Mouse (Mus musculus) liver, postnatal 0 days (tissue): Measurements from ENCODE around the gene Rabgap1l. TPM values are rescaled to one million over a fixed set of nuclear protein-coding genes. Genes with fewer than 3 reads are reported as not detected.

Source experiments
- ATAC-seq: fragments of 200-750 bp; cut with Nextera tagmentation; 2 replicates; pipeline ENCODE4 v1.8.0; 2017; ENCODE audit warnings: mild to moderate bottlenecking, moderate library complexity
- DNase-seq: peaks from one replicate; pipeline ENCODE4 v3.0.0-alpha.2; 2016
- H3K27ac ChIP-seq: fragments of 300-500 bp; sonication (generic); 2 replicates; pipeline ENCODE4 v1.5.1; 2014; ENCODE audit warnings: antibody characterized with exemption, moderate library complexity, mild to moderate bottlenecking, low read depth
- H3K27me3 ChIP-seq: fragments of 300-500 bp; sonication (generic); 2 replicates; pipeline ENCODE4 v1.6.1; 2014; ENCODE audit warnings: low read length, control low read depth, mixed read lengths; ENCODE audit not compliant: insufficient read depth
- H3K36me3 ChIP-seq: fragments of 300-500 bp; sonication (generic); replicated peaks from 2 replicates; pipeline ENCODE4 v1.6.1; 2014; ENCODE audit warnings: mild to moderate bottlenecking, control low read depth, low read length, moderate library complexity, mixed read lengths; ENCODE audit not compliant: insufficient read depth
- H3K4me1 ChIP-seq: fragments of 300-500 bp; sonication (generic); 2 replicates; pipeline ENCODE4 v1.6.1; 2014; ENCODE audit warnings: antibody characterized with exemption, mild to moderate bottlenecking, control low read depth; ENCODE audit not compliant: insufficient read depth
- H3K4me2 ChIP-seq: fragments of 300-500 bp; sonication (generic); 2 replicates; pipeline ENCODE4 v1.6.1; 2014; ENCODE audit warnings: low read depth, mild to moderate bottlenecking, low read length, moderate library complexity, mixed read lengths
- H3K4me3 ChIP-seq: fragments of 300-500 bp; sonication (generic); 2 replicates; pipeline ENCODE4 v1.5.1; 2014; ENCODE audit warnings: low read depth, low read length
- H3K9ac ChIP-seq: fragments of 300-500 bp; sonication (generic); replicated peaks from 2 replicates; pipeline ENCODE4 v1.6.1; 2014; ENCODE audit warnings: mild to moderate bottlenecking, moderate library complexity
- H3K9me3 ChIP-seq: fragments of 300-500 bp; sonication (generic); 2 replicates; pipeline ENCODE4 v1.6.1; 2016; ENCODE audit warnings: mild to moderate bottlenecking, control low read depth, low read length, mixed read lengths
- CTCF ChIP-seq: sonication (generic); IDR thresholded peaks from 2 replicates; pipeline ENCODE4 v1.5.1; 2016; ENCODE audit warnings: antibody characterized with exemption, low read depth
- EP300 ChIP-seq: IDR thresholded peaks from 2 replicates; pipeline ENCODE4 v1.6.1; 2016; ENCODE audit warnings: antibody characterized with exemption, low read depth, mild to moderate bottlenecking
- WGBS: fragments of 180-500 bp; shearing (Covaris S2); extraction: QIAGEN DNeasy Blood & Tissue Kit; methylation state at CpG from one replicate; pipeline ENCODE4 v1.1.7; 2014; ENCODE audit not compliant: insufficient replicate concordance; 5-methylcytosine and 5-hydroxymethylcytosine counted together
- polyA plus RNA-seq: library from polyadenylated mRNA; unstranded; fragments of >200 nt; fragmentation: Nextera tagmentation; extraction: Ambion mirVana; gene quantifications from 2 replicates; pipeline ENCODE4 v1.2.1, GENCODE M21; 2015

Gene Rabgap1l
- polyA plus RNA-seq, 1 experiment from 2014 or later, result 21.6 TPM

DNA sequence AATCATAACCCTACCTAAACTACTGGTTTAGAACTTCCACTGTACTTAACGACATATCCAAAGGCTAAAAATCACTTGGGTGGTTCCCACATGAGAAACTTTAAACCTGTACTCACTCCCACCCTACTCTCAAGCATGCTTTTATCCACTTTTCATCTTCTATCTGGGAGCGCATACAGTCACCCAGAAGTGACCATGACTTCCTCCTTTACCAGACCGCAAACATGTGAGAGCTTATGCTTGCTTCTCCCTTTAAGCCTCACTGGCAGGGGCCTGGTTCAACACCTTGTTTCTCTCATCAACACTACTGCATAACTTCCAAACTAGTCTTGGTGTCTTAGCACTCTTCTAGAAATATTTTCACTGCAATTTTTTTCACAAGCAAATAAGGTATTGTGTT lies 524.7 kb downstream of the Rabgap1l start:
- 36% methylated on average over 3 of the region's 3 CpGs for WGBS
- TF ChIP-seq EP300, result no peak
- no peak overlapping the region for H3K4me3 ChIP-seq
- no peak for DNase-seq
- H3K9ac ChIP-seq, result no peak overlapping the region
- no peak overlapping the region for H3K4me2 ChIP-seq
- no peaks in the 10 kb centered on the region for H3K27me3 ChIP-seq
- H3K4me1 ChIP-seq, result 0 out of 2 replicates have a peak, but pooled peaks cover 3% of the 10 kb centered on the region
- H3K27ac ChIP-seq, result no peak overlapping the region
- no peaks in the 10 kb centered on the region for H3K36me3 ChIP-seq
- no peaks in the 10 kb centered on the region for H3K9me3 ChIP-seq
- ATAC-seq, result no peak

GRCm38 (mm10) chr1:160263630-160264346 lies 529.2 kb downstream of the Rabgap1l start:
- TF ChIP-seq EP300, result no peak
- TF ChIP-seq CTCF, result no peak
- H3K27ac ChIP-seq, result no peak overlapping the region
- 85% methylated on average over 16 of the region's 16 CpGs for WGBS
- no peak overlapping the region for H3K9ac ChIP-seq
- H3K36me3 ChIP-seq, result no peaks in the 10 kb centered on the region
- no peak overlapping the region for H3K4me3 ChIP-seq
- H3K9me3 ChIP-seq, result no peaks in the 10 kb centered on the region
- H3K27me3 ChIP-seq, result no peaks in the 10 kb centered on the region
- peaks cover 8% of the 10 kb centered on the region for H3K4me1 ChIP-seq
- no peak overlapping the region for H3K4me2 ChIP-seq
- no peak for DNase-seq
- no peak for ATAC-seq

- TF ChIP-seq CTCF (no peak), EP300 (no peak)
- Histone ChIP-seq H3K27me3 (no peaks in the 10 kb centered on the region), H3K9me3 (no peaks in the 10 kb centered on the region), H3K36me3 (no peaks in the 10 kb centered on the region), H3K27ac (no peak overlapping the region), H3K9ac (no peak overlapping the region), H3K4me1 (peaks cover 6% of the 10 kb centered on the region), H3K4me3 (no peak overlapping the region), H3K4me2 (no peak overlapping the region)
- 48% methylated on average over 5 of the region's 5 CpGs for WGBS
- no peak for ATAC-seq
- DNase-seq, result no peak
Observed at GRCm38 (mm10) chr1:160263053-160263452, 530.0 kb downstream of the Rabgap1l start.

DNA sequence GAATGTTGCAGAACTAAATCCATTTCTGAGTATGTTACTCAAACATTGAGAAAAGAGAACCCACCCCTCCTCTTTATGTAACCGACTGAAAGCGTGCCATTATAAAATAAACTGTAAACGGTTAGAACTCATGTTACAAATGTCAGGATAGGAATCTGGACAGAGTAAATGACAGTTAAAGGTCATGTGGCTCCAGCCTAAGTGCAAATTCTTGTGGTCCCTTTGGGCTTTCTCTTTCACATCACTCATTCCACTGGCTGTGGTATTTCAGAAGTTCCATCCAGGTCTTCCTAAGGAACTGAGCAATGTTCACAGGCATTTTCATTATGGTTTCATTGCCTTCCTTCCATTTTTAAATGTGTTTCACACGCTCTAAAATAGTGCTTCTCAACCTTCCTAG lies 530.6 kb downstream of the Rabgap1l start:
- Histone ChIP-seq H3K27me3 (no peaks in the 10 kb centered on the region), H3K4me2 (no peak overlapping the region), H3K27ac (no peak overlapping the region), H3K36me3 (no peaks in the 10 kb centered on the region), H3K9ac (no peak overlapping the region), H3K4me1 (peaks cover 6% of the 10 kb centered on the region), H3K4me3 (no peak overlapping the region), H3K9me3 (no peaks in the 10 kb centered on the region)
- DNase-seq, result no peak
- 83% methylated on average over 4 of the region's 4 CpGs for WGBS
- TF ChIP-seq EP300 (no peak), CTCF (no peak)
- ATAC-seq, result no peak

DNA sequence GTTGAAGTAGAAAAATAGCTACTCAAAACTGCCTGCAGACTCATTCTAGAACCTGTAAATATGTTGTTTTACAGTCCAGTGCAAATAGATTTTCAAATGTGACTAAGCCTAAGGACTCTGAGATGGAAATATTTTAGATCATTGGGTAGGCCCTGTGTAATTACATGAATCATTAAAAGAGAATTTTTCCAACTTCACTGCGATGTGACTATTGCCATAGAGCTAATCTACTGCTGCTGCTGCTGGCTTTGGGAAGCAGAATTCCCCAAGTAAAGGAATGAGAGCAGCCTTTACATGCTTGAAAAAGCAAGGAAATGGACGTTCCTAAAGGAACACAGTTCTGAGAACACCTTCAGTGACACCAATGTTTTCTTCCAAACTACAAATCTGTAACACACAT lies 531.2 kb downstream of the Rabgap1l start:
- H3K27me3 ChIP-seq, result no peaks in the 10 kb centered on the region
- TF ChIP-seq CTCF (no peak), EP300 (no peak)
- no peak overlapping the region for H3K9ac ChIP-seq
- H3K27ac ChIP-seq, result no peak overlapping the region
- no peak overlapping the region for H3K4me2 ChIP-seq
- peaks cover 6% of the 10 kb centered on the region for H3K4me1 ChIP-seq
- 81% methylated on average over 2 of the region's 2 CpGs for WGBS
- DNase-seq (no peak), ATAC-seq (no peak)
- H3K9me3 ChIP-seq, result no peaks in the 10 kb centered on the region
- no peak overlapping the region for H3K4me3 ChIP-seq
- no peaks in the 10 kb centered on the region for H3K36me3 ChIP-seq

DNA sequence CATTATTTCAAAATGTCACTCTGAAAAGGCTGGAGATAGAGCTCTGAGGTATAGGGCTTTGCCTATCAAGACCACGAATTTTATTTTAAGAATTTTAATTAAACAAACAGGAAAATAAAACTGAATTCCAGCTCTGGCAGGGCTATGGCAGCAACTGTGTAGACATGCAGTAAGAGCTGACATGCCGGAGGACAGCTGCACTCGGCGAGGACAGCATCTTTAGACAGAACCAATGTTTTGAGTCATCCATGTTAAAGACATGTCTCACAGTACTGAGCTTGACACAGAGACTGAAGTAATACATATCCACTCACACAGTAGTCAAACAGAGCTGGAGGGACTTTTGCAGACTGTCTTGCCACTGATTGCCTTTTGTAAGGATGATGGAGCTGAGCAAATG lies 532.4 kb downstream of the Rabgap1l start:
- peaks cover 6% of the 10 kb centered on the region for H3K4me1 ChIP-seq
- no peak for ATAC-seq
- H3K27ac ChIP-seq, result no peak overlapping the region

More for the DNA sequence above, 532.4 kb downstream of the Rabgap1l start:
- no peaks in the 10 kb centered on the region for H3K9me3 ChIP-seq
- no peak for DNase-seq
- H3K4me3 ChIP-seq, result no peak overlapping the region
- H3K9ac ChIP-seq, result no peak overlapping the region
- no peak overlapping the region for H3K4me2 ChIP-seq
- no peaks in the 10 kb centered on the region; the same call in 1 of the 2 replicates for H3K36me3 ChIP-seq
- H3K27me3 ChIP-seq, result no peaks in the 10 kb centered on the region
- WGBS, result 76% methylated on average over 4 of the region's 4 CpGs
- no peak for TF ChIP-seq EP300
- no peak for TF ChIP-seq CTCF
